Mouse (Mus musculus) natural killer cell, adult 2 months (primary cell): ENCODE measurements around the gene Zmiz1.

Experiments used
- DNase-seq, 2 experiments: peaks; one replicate each; pipeline ENCODE4 v3.0.0; 2022; ENCODE audit warnings: low spot score in 2 of 2

Gene Zmiz1

DNA sequence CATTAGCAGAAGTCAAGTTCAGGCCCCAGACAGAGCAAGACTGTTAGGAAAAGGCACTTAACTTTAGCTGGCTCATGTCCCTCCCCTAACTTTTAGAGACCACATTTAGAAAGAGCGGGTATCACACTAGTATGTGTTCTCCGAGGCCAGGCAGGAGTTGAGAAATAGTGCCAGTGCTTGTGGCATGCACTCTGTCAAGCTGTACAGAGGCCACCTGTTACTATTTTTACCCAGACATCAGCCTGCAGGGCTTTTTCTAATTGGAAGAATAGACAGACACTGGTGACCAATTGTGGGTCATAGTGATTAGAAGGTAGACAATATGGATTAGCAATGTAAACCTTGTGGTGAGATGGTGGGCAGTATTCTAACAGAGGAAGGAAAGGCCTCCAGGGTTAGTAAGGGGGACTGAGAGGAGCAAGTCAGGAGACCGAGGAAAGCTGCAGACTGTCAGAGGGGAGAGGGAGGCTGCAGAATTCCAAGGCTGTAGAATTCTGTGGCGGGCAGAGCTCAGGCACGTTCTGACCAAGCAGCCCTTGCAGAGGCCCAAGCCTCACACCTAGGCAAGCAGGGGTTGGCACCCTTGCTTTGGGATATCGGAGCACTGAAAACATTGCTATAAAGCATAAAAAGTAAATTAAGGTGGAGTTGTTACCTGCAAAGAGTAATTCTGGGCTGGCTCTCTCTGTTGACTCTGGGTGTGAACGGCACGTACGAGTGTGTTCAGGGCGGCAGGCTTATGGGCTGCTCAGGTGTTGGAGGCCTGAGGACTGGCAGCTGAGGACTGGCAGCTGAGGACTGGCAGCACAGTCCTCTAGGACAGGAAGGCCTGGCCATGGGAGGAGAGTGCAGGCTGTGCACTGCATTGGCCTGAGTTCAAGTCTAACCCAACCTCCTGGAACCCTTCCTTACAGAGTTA lies 228.3 kb downstream of the Zmiz1 start:
- DNase-seq: no peak

DNA sequence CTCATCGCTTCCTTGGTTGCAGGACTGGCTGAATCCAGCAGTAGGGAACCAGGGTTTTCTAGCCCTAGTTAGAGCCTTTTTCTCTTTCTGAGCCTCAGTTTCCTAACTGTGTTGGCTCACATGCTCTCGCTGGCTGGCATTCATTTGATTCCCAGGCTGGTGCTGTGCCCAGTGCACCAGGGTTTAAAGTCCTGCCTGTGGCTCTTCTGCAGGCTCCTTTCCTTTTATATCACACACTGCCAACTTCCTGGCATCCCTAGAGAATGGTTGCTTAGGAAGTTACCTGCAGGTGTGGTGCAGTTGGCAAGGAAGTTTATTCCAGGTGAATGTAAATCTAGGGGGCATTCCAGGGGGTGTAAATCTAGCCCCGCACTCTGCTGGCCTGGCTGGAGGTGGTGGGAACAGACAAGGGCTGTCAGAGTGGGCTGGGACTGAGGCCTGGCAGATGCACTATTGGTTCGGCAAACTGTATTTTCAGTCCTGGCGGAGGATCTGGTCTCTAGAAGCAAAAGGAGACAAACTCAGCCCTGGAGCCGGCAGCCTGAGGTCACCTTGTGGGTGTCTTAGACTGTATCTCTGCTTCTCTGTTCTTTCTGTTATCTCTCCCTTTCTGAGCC lies 234.4 kb downstream of the Zmiz1 start:
- no peak for DNase-seq

DNA sequence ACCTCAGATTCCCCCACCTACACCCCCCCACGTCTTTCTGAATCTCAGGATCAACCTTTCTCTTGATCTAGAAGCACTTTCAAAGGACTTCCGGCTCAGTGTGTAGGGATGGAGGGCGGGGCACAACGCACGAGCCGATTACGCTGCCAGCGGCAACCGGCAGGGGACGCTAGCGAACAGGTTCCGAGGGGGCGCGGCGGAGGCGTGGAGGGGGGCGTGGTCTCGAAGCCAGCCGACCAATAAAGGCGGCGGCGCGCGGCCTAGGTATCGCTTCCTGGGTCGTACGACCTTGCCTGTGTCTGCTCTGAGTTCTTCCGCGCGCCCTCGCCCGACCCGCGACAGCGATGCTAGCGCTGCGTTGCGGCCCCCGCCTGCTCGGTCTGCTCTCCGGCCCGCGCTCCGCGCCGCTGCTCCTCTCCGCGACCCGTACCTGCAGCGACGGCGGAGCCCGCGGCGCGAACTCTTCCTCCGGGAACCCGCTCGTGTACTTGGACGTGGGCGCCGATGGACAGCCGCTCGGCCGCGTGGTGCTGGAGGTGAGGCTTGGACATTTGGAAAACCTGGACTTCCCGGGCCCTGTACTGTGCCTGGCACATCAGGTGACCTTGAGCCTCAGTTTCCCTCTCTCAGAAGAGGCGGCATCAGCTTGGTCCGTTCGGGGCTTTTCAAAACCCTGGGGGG lies 235.0 kb downstream of the Zmiz1 start, which contains the start of gene Ppif:
Ppif (plus strand) TSS at position 267 of the 681 bp plus-strand sequence.
- DNase-seq: peak; percentile 97 to 98

DNA sequence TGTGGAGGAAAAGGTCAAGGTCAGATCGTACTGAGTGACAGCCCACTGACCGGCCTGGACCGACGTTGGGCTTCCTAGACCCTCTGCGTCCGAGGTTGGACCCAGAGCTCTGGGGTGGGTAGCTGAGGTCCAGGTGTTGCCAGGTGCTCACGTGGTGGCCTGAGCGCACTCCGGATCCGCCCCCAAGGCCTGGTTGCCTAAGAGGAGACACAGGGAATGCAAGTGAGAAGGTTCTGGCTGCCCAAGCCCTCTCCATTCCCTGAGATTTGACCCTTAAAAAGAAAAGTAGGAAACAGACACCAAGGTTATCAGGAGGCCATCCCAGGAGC lies 235.5 kb downstream of the Zmiz1 start:
- no peak for DNase-seq

DNA sequence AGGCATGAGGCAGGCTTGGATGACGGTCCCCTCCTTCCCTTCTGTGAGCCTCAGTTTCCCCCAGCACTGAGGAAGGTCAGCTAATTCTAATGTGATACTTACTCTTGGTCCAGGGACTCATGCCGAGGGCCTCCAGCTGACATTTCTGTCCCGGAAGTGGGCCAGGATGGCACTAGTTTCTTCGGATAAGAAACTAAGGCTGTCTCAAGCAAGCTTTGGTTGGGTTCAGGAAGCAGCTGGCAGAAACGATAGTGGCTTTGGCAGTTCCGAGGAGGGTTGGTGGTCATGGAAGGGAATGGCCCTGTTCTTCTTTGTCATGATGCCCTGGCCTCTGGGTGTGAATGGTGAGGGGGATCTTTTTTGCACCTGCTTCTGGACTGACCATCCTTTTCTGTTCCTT lies 236.1 kb downstream of the Zmiz1 start:
- DNase-seq: peak; percentile 11 to 19

DNA sequence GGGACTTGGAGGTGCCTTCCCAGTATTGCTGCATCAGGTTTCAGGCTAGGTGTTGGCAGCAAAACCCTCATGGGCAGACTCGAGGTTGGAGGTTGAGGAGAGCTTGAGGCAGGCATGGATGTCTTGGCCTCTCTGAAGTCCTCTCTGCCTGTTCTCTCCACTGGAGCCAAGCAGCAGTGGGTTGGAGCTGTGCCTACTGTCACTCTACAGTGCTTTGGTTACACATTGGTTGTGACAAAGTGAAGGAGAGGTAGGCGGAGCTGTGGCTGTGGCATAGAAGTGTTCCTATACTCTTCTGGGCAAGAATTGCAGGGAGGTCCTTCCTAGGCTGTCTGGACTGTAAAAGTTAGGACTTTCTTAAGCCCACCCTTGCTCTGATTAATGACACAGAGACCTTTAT lies 237.4 kb downstream of the Zmiz1 start:
- DNase-seq: no peak

DNA sequence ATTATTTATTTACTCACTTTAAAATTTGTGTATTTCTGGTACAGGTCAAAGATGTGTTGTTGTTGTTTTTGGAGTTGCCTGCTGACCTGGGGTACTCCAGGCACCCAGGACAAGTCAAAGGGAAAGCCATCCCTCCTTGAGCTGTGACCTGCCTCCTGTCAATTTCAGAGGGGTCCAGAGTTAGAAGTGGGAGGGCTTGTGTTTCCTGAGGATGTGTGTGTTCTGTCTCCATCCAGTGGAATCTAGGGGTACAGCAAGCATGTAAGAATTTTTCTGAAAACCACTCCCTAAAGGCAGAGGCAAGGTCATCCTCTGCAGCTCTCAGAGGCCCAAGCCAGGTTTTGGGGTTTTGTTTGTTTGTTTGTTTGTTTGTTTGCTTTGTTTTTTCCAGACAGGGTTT lies 243.0 kb downstream of the Zmiz1 start:
- DNase-seq: no peak

DNA sequence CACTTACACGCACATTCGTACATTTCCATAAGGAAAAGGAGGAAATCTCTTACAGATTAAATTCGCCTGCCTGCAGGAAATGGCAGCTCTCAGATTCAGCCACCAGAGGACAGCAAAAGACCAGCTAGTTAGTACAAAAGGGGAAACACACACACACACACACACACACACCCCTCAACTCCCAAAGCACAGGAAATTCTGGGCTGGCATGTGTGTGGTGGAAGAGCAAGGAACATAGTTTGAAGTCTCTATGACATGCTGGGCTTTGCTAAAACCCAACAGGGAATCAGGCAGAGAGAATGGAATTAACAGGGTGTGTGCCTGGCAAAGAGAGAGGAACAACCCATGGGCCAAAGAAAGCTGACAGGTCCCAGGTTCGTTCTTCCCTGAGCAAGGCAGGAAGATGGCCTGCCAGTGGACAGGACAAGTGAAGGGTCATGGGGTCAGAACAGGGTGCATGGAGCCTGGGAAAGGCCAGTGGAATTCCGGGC lies 248.8 kb downstream of the Zmiz1 start:
- DNase-seq: peak in 1 of 2 experiments; percentile 35

DNA sequence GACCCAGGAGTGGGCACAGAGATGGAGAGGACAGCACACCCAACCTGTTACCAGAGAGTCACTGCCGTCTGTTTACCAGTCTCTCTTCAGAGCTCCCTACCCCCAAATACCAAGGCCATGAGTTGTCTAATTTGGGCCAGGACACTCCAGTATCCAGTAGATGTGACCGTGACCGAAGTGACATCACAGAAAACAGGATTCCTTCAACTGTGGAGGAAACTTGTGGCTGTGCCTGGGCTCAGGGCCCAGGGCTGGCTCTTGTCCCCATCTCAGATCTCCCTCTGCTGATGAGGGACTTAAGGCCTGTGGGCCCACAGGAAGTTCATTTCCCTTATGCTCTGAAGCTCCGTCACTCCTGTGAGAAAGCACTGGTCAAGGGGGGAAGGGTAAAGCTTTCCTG lies 249.5 kb downstream of the Zmiz1 start:
- no peak for DNase-seq

DNA sequence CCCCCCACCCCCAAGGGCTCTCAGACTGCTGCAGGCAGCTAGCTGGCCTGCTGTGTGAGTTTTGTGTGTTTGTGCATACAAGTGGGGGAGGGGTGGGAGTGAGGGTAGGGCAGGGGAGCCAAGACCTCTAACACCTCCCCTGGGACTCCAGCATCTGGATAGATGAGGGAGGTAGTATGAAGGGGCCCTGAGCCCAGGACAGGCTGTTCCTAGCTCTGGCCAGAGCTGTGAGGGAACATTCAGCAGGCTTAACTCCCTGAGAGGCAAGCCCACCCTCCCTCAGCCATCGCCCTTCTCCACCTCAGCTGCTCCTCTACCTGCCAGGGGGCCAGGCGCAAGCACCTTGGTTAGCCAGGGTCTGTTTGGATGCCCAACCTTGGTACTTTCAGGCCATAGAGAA lies 249.9 kb downstream of the Zmiz1 start:
- no peak for DNase-seq

DNA sequence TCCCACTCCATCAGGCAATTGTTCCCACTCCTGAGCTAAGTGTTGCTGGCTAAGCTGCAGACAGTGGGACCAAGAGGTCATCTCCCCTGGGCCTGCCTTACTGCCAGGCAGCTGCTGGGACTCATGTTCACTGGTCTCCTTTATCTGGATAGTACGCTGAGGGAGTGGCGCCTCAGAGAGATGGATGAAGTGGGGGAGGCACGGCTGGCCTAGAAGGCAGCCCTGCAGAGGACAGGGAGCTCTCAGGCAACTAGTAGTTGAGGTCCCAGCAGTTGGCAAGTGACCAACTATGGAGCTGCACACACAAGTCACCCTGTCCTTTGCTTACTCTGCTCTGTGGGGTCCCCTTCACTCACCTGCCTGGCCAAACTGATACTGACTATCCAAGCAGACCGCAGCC lies 251.1 kb downstream of the Zmiz1 start:
- no peak for DNase-seq

DNA sequence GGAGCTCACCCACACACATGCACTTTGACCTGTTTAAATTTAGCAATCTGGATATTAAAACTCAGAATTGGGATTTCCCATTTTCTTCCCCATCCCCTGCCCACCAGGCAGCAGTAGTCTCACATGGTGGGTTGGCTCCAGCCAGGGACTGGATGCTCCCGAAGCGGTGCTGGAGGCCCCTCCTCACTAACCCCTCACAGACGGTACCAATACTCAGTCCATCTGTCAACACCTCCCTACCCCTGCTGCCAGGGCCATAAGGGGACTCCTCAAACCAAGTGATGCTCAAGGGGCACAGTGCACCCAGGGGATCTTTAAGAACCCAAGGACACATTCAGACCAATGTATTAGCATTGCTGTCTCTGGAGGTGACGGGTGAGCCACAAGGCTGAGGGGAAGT lies 251.7 kb downstream of the Zmiz1 start:
- DNase-seq: no peak

DNA sequence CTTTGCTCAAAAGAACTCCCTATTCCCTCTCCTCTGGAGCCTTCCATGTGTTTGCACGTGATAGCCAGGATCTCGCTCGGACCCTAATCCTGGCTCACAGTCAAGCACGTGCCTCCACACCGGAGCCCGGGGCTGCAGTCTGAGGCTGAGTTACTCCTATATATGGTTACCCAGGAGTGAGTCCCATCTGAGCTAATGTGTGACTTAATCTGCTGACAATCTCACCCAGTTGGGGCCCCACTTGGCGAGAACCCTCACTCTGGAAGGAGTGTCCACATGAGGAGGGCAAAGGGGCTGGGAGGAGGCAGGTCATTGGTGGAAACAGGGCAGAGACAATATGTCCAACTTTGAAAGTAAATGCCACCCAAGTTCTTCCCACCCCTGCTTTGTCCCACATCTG lies 252.2 kb downstream of the Zmiz1 start:
- no peak for DNase-seq

DNA sequence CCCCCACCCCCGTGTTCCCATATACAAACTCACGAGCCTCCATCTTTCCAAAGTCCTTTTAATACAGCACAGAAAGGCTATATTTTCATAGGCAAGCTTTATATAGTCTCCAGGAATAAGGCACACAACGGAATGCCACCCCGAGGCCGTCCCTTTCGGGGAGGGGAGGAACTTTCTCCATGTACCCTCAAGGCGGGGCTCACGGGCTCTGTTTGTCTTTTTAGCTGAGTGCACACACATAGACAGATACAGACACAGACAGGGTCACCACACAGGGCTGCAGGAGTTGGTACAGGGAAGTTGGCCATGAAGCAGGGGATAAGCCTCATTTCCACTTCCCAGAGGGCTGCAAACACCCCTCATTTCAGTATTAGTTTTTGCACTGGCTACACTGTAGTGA lies 252.6 kb downstream of the Zmiz1 start:
- DNase-seq: no peak

DNA sequence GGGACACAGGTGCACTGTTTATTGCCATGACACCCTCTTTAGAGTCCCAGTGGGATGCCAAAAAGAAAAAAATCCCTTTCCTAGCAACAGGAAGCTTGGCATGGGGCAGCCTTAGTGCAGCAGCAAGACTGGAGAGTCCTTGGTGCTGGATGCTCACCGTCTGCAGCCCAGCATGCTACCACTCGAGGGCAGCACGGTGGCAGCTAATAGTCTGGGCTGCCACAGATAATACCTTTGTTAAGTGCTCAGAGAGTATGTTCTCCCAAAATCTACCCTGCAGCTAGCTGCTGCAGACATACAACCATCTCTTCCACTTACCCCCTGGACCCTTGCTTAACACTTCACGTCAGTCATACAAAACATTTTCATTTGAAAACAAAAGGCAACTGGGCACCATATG lies 254.5 kb downstream of the Zmiz1 start:
- DNase-seq: no peak
